Mouse (Mus musculus) cerebellum, adult 9-10 months (tissue): ENCODE data around the gene Tex44.

Experiments used
- DNase-seq: peaks from one replicate; pipeline ENCODE4 v3.0.0; 2022

Gene Tex44

DNA sequence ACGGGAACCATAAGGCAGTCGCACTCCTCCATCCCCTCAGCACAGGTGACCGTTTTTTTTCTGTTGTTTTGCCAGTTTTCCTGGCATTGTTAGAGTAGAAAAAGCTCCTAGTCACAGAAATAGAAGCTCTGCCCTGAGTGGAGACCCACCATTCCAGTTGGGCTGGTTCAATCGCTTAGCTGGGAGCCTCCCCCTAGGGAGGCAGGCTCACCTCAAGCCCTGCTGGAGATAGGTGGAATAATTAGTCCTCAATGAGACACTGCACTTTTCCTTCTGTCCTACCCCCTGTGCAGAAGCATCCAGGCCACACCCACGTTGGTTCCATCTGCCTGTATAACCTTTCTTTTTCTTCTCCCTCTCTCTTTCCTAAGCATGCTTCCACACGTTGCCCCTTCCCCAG, 23.8 kb downstream of the Tex44 start:
- no peak for DNase-seq

DNA sequence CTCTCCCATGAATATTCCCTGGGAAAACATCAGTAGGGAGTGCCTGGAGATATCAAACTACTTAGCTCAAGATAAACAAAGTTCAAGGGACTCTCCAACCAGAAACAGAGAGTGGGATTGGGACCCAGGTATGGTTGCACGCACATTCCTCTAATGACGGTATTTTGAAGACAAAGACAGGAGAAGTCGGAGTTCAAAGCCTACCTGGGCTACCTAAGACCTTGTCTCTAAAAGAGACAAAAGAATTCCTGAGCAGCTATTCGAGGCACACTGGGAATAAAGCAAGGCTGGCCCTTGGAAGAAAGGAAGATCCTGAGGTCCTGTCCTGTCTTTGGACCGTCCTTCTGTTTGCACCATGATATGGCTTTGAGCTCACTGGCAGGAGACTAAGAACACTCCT, 26.6 kb downstream of the Tex44 start:
- DNase-seq = no peak

DNA sequence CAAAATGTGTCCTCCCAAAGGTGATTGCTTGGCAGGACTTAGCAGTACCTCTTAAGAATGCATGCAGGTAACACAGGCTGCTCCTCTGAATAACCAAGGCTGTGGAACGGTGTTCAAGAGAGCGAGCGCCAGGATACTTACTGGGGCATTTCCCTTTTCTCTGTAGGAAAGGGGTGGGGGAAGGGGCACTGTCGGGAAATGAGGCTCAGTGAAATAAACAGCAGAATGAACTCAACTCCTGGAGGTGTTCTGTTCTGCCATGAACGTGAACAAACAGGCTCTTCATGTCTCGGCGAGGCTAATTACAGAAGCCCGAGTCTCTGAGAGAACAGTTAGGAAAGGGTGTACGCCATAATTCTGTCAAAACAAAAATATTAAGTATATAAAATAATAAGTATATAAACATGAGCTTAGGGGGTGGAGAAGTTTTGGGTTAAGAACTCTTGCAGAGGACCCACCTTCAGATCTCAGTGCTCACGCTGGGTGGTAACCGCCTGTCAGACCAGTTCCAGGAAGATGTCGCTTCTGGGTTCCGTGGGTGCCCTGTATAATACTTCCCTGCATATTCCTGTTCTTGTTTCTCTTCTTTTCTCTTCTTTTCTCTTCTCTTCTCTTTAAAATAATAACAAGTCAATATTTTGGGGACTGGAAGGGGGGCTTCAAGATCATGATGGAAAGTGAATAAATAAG, 30.9 kb downstream of the Tex44 start:
- no peak for DNase-seq

DNA sequence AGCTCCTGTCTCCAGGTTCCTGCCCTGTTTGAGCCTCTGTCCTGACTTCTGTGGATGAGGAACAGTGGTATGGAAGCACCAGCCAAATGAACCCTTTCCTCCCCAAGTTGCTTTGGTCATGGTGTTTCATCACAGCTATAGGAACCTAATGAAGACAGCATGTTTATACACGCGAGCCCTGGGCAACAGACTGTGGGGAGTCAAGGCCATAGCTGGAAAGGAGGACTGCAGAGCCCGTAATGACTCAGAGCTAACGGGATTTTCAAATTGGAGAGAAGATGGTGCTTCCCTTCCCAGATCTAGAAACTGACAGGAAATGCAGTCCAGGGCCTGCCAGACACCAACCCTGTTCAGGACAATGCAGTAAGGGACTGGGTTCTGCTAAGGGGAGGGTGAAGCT, 33.2 kb downstream of the Tex44 start:
- DNase-seq = no peak

DNA sequence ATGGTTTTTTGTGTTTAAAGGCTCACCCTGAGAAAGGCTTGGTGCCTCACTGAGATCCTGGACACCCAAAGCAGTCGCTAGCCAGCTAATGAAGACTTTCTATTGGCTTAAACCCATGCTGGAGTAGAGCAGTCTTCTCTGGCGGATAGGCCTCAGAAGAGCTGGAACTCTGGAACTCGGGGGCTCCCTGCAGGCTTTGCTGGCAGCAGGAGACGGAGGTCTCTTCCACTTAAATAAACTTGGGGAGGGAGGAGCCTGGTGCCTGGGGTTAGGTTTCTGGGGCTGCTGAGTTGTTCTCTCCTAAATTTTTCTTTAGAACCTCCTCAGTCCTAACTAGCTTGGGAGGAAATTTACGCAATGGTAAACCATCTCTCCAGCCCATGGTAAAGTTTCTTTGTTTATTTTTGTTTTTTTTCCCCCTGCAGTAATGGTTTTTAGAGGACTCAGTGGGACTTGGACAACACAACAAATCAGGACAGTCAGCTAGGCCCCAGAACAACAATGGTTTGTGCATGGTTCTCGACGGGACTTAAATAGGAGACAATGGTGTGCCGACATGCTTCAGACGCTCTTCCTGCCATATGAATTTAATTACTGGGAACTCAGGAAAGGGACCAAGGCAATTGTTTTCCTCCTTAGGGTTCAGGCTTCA, 38.2 kb downstream of the Tex44 start:
- DNase-seq = no peak

DNA sequence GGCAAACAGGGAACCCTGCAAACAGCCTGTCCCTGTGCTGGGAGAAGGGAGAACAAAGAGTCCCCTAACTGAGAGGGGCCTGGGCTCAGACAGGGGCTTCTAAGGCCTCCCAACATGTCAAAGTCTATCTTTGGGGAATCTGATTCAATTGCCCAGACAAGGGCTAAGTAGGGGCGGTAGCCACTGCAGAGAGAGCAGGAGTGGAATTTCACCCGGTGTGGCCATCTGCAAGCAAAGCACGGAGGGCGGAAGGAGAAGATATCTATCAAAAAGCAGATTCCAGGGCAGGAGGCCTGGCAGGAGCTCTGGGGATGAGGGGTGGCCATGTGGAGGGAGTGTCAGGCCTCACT, 38.7 kb downstream of the Tex44 start:
- no peak for DNase-seq

DNA sequence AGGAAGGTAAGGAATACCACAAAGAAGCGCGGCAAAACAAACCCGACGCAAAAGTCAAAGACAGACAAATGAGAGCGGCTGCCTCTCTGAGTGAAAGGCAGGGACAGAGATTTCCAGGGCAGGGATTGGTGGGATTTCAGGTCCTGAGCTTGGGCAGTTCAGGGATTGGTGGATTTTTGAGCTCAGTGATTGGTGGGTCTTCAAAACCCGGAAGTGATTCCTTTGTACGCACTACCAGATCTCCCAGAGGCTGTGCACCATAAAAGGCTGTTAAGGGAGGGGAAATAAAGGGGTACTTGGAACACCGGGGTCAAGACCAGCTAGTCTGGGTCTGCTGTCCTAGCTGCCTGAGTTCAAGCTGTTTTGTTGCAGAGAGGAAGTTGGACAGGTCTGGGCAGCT, 41.3 kb downstream of the Tex44 start:
- no peak for DNase-seq

DNA sequence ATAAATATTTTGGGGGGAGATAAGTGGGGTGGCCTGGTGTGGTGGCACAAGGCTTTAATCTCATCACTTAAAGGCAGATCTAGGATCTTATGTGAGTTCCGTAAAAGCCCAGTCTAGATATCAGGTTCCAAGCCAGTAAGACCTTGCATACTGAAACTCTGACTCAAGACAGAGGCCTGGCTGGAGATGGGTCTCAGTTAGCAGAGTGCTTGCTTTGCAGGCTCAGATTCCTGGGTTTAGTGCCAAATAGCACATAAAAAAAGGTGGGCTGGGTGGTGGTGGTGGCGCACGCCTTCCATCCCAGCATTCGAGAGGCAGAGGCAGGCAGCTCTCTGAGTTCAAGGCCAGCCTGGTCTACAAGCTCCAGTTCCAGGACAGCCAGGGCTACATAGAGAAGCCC, 43.7 kb downstream of the Tex44 start:
- DNase-seq = peak; percentile 31

DNA sequence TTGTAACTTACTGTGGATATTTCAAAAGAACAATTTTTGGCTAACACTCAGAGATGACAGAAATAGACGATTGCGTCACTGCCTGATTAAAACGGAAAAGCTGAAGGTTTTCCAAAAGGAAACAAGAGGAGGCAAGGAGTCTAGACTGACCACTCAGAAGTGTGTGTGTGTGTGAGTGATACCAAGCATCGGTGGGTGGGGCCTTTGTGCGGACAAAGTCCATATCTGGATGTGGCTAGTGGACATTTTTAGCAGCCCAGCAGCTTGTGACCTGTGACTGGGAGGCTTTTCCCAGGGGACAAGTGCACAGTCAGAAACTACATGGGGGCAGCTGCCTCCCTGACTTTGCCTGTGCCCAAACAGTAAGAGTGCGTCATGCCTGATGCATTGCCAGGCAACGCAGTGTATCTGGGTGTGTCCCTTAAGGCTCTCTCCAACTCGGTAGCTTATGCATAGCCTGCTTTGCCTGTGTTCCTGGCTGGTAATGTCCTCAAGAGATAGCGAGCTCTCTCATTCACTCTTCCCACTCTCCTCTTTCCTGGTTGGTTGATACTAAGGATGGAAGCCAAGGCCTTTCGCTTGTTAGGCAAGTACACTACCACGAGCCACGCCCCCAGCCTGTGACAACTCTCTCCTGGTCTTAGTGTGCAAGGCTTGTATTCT, 44.5 kb downstream of the Tex44 start:
- peak; percentile 75 for DNase-seq

DNA sequence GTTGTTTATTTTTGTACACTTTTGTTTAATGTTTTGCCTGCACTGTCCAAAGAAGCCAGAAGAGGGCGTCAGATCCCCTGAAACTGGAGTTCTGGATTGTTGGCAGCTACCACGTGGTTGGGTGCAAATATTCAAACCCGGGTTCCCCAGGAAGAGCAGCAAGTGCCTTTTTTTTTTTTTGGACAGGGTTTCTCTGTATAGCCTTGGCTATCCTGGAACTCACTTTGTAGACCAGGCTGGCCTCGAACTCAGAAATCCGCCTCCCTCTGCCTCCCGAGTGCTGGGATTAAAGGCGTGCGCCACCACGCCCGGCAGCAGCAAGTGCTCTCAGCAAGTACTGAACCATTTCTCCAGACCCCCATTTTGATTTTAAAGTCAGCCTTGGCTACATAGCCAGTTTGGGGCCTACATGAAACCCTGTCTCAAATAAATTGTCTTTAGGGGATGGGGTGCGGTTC, 45.4 kb downstream of the Tex44 start:
- DNase-seq = peak; percentile 76

DNA sequence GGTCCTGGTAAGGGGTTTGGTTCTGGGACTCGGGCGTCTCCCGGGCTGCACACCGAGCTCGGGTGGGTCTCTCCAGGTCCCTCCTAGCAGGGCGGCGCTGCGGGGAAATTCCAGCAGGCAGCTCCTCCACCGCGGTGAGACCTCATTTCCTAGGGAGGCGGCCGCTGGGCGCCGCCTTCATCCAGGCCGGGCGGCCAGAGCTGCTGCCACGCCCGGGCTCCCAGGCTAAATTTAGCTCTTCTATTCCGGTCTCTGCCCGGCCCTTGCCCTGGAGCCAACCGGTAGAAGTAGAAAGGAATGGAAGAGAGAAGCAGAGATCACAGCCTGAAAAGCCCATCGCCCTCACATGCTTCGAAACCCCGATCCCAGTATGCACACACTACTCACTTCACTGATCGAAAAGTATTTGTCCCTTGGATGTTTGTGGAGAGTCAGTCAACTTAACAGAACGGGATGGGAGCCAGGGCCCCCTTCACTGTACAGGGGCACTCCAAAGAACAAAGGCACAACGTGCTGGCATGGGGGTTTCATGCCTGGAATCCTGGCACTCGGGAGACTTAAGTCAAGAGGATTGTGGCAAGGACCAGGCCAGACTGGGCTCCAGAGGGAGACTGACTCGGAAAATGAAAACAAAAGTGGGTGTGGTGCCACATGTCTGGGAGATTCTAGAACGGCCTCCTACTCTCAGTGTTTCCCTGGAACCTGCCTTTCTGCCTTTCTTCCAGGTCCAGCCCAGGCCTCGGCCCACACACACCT, 46.2 kb downstream of the Tex44 start:
- peak; percentile 76 for DNase-seq

DNA sequence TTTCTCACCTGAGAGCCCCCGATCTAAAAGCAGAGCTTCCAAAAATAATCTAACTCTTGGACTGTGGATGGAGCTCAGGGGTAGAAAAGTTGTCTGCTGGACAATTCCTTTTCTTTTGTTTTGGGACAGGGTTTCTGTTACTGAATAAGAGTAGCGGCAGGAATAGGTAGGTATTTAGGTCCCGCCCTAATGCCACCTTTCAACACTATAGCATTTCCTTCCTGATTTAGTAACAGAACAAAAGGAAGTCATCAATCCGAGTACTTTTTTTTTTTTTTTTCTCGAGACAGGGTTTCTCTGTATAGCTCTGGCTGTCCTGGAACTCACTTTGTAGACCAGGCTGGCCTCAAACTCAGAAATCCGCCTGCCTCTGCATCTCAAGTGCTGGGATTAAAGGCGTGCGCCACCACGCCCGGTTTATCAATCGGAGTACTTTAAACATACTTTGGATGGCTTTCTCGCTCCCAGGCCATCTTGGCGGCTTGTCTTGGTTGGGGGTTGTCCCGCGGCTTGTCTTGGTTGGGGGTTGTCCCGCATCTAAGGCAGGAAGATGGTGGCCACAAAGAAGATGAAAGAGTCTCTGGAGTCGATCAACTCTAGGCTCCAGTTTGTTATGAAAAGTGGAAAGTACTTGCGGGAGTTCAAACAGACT, 47.1 kb downstream of the Tex44 start:
- no peak for DNase-seq
